Mouse (Mus musculus): ENCODE results near the gene Phtf1. TPM values are rescaled to one million over a fixed set of nuclear protein-coding genes. Genes with fewer than 3 reads are reported as not detected.

Phtf1 gene
- polyA plus RNA-seq, 1 experiment = 5.5 TPM

DNA sequence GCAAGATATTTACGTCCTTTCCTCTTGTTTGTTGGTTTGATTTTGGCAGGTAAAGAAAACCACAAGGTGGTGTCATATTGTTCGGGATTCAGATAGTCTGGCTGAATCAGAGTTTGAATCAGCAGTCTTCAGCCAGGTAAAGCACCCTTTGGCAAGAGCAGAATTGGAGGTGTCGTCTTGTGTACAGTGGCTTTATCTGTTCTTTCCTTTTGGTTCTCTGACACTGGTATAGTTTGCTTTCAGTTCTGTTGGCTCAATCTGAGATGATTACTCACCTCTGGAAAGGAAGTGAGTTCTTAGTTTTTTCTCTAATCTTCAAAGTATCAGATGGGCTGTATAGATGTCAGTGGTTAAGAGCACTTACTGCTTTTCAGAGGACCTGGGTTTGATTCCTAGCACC lies 23.4 kb downstream of the Phtf1 start:
- Histone ChIP-seq H3K4me3 (no peak overlapping the region), H3K27me3 (ENCODE audit: control insufficient read depth, insufficient read depth, insufficient read length) (no peaks in the 10 kb centered on the region), H3K4me2 (ENCODE audit: low read depth) (no peak overlapping the region), H3ac (ENCODE audit: control insufficient read depth, insufficient read length) (no peak overlapping the region), H3K79me2 (ENCODE audit: control insufficient read depth, insufficient read depth) (no peaks in the 10 kb centered on the region), H3K36me3 (ENCODE audit: control insufficient read depth, insufficient read depth) (peaks cover 35% of the 10 kb centered on the region)
- TF ChIP-seq MYOD1 (IDR thresholded peaks at IDR 0.05; ENCODE audit: control insufficient read depth in 1 of 3, insufficient read length in 2 of 3, low read depth in 2 of 3) = no peak

- Histone ChIP-seq H3K4me3 (no peak overlapping the region), H3ac (ENCODE audit: control insufficient read depth, insufficient read length) (no peak overlapping the region), H3K36me3 (ENCODE audit: control insufficient read depth, insufficient read depth) (peaks cover 30% of the 10 kb centered on the region), H3K79me2 (ENCODE audit: control insufficient read depth, insufficient read depth) (no peaks in the 10 kb centered on the region), H3K27me3 (ENCODE audit: control insufficient read depth, insufficient read depth, insufficient read length) (no peaks in the 10 kb centered on the region), H3K4me2 (ENCODE audit: low read depth) (no peak overlapping the region)
- TF ChIP-seq REST (IDR thresholded peaks at IDR 0.05; ENCODE audit: insufficient read depth, insufficient read length) (no peak), E2F4 (IDR thresholded peaks at IDR 0.05; ENCODE audit: insufficient read depth) (no peak), MYOD1 (IDR thresholded peaks at IDR 0.05; ENCODE audit: control insufficient read depth in 1 of 3, insufficient read length in 2 of 3, low read depth in 2 of 3) (no peak), TCF12 (IDR thresholded peaks at IDR 0.05; ENCODE audit: insufficient read depth, poor library complexity, severe bottlenecking) (no peak), MYOG (IDR thresholded peaks at IDR 0.05; ENCODE audit: control insufficient read depth in 1 of 3, insufficient read depth in 1 of 3, insufficient read length in 2 of 3, low read depth in 2 of 3) (no peak), CEBPB (IDR thresholded peaks at IDR 0.05; ENCODE audit: insufficient read depth, poor library complexity, severe bottlenecking) (no peak), POLR2A (IDR thresholded peaks at IDR 0.05; ENCODE audit: insufficient read length, low read depth) (no peak), SRF (IDR thresholded peaks at IDR 0.05; ENCODE audit: control insufficient read depth, insufficient read length, low read depth) (no peak), MAX (IDR thresholded peaks at IDR 0.05; ENCODE audit: low read depth) (no peak)
These were observed 30.8 kb downstream of the Phtf1 start for GRCm38 (mm10) chr3:103998724-103999123.

GRCm38 (mm10) chr3:104006896-104007466 lies 39.1 kb downstream of the Phtf1 start:
- Histone ChIP-seq H3K27me3 (ENCODE audit: control insufficient read depth, insufficient read depth, insufficient read length) (no peaks in the 10 kb centered on the region), H3K4me3 (no peak overlapping the region), H3K4me2 (ENCODE audit: low read depth) (no peak overlapping the region), H3K36me3 (ENCODE audit: control insufficient read depth, insufficient read depth) (peaks cover 23% of the 10 kb centered on the region), H3ac (ENCODE audit: control insufficient read depth, insufficient read length) (no peak overlapping the region), H3K79me2 (ENCODE audit: control insufficient read depth, insufficient read depth) (no peaks in the 10 kb centered on the region)
- TF ChIP-seq POLR2A (IDR thresholded peaks at IDR 0.05; ENCODE audit: insufficient read length, low read depth) (no peak), MYOG (IDR thresholded peaks at IDR 0.05; ENCODE audit: control insufficient read depth in 1 of 3, insufficient read depth in 1 of 3, insufficient read length in 2 of 3, low read depth in 2 of 3) (no peak), POLR2AphosphoS2 (IDR thresholded peaks at IDR 0.05; ENCODE audit: insufficient read length, low read depth) (no peak), USF1 (IDR thresholded peaks at IDR 0.05; ENCODE audit: low read depth) (no peak), TCF3 (IDR thresholded peaks at IDR 0.05; ENCODE audit: insufficient read length, low read depth) (no peak), MYOD1 (IDR thresholded peaks at IDR 0.05; ENCODE audit: control insufficient read depth in 1 of 3, insufficient read length in 2 of 3, low read depth in 2 of 3) (no peak), CEBPB (IDR thresholded peaks at IDR 0.05; ENCODE audit: insufficient read depth, poor library complexity, severe bottlenecking) (no peak), TCF12 (IDR thresholded peaks at IDR 0.05; ENCODE audit: insufficient read depth, poor library complexity, severe bottlenecking) (no peak), MAX (IDR thresholded peaks at IDR 0.05; ENCODE audit: low read depth) (no peak), REST (IDR thresholded peaks at IDR 0.05; ENCODE audit: insufficient read depth, insufficient read length) (no peak), SRF (IDR thresholded peaks at IDR 0.05; ENCODE audit: control insufficient read depth, insufficient read length, low read depth) (no peak), E2F4 (IDR thresholded peaks at IDR 0.05; ENCODE audit: insufficient read depth) (no peak)

- Histone ChIP-seq H3K36me3 (ENCODE audit: control insufficient read depth, insufficient read depth) (peaks cover 23% of the 10 kb centered on the region), H3K4me3 (no peak overlapping the region), H3ac (ENCODE audit: control insufficient read depth, insufficient read length) (no peak overlapping the region), H3K4me2 (ENCODE audit: low read depth) (no peak overlapping the region), H3K27me3 (ENCODE audit: control insufficient read depth, insufficient read depth, insufficient read length) (no peaks in the 10 kb centered on the region), H3K79me2 (ENCODE audit: control insufficient read depth, insufficient read depth) (no peaks in the 10 kb centered on the region)
- peak; percentile 26 for TF ChIP-seq POLR2AphosphoS2 (IDR thresholded peaks at IDR 0.05; ENCODE audit: insufficient read length, low read depth)
- no peak for TF ChIP-seq MYOG (IDR thresholded peaks at IDR 0.05; ENCODE audit: control insufficient read depth in 1 of 3, insufficient read depth in 1 of 3, insufficient read length in 2 of 3, low read depth in 2 of 3)
These were observed 39.6 kb downstream of the Phtf1 start for GRCm38 (mm10) chr3:104007479-104007878.

- H3K4me3 ChIP-seq = no peak overlapping the region
- H3K36me3 ChIP-seq (ENCODE audit: control insufficient read depth, insufficient read depth) = peaks cover 24% of the 10 kb centered on the region
- no peaks in the 10 kb centered on the region for H3K79me2 ChIP-seq (ENCODE audit: control insufficient read depth, insufficient read depth)
- no peak overlapping the region for H3ac ChIP-seq (ENCODE audit: control insufficient read depth, insufficient read length)
- no peaks in the 10 kb centered on the region for H3K27me3 ChIP-seq (ENCODE audit: control insufficient read depth, insufficient read depth, insufficient read length)
- H3K4me2 ChIP-seq (ENCODE audit: low read depth) = no peak overlapping the region
- no peak for TF ChIP-seq REST (IDR thresholded peaks at IDR 0.05; ENCODE audit: insufficient read depth, insufficient read length)
- no peak for TF ChIP-seq MYOD1 (IDR thresholded peaks at IDR 0.05; ENCODE audit: control insufficient read depth in 1 of 3, insufficient read length in 2 of 3, low read depth in 2 of 3)
- no peak for TF ChIP-seq USF1 (IDR thresholded peaks at IDR 0.05; ENCODE audit: low read depth)
- no peak for TF ChIP-seq POLR2AphosphoS2 (IDR thresholded peaks at IDR 0.05; ENCODE audit: insufficient read length, low read depth)
- TF ChIP-seq SRF (IDR thresholded peaks at IDR 0.05; ENCODE audit: control insufficient read depth, insufficient read length, low read depth) = no peak
- no peak for TF ChIP-seq CEBPB (IDR thresholded peaks at IDR 0.05; ENCODE audit: insufficient read depth, poor library complexity, severe bottlenecking)
- TF ChIP-seq TCF12 (IDR thresholded peaks at IDR 0.05; ENCODE audit: insufficient read depth, poor library complexity, severe bottlenecking) = no peak
- TF ChIP-seq POLR2A (IDR thresholded peaks at IDR 0.05; ENCODE audit: insufficient read length, low read depth) = no peak
- no peak for TF ChIP-seq E2F4 (IDR thresholded peaks at IDR 0.05; ENCODE audit: insufficient read depth)
- TF ChIP-seq MAX (IDR thresholded peaks at IDR 0.05; ENCODE audit: low read depth) = no peak
These were observed 42.2 kb downstream of the Phtf1 start for GRCm38 (mm10) chr3:104009924-104010662.

Data from myocyte (in vitro differentiated cells).